Mouse (Mus musculus): ENCODE measurements at regions not wholly inside any gene's neighbourhood (a gene's known extent, or its start where the extent isn't known, plus 50 kb on each side); places are given as distances from the start of the nearest gene placed in this dataset.

DNA sequence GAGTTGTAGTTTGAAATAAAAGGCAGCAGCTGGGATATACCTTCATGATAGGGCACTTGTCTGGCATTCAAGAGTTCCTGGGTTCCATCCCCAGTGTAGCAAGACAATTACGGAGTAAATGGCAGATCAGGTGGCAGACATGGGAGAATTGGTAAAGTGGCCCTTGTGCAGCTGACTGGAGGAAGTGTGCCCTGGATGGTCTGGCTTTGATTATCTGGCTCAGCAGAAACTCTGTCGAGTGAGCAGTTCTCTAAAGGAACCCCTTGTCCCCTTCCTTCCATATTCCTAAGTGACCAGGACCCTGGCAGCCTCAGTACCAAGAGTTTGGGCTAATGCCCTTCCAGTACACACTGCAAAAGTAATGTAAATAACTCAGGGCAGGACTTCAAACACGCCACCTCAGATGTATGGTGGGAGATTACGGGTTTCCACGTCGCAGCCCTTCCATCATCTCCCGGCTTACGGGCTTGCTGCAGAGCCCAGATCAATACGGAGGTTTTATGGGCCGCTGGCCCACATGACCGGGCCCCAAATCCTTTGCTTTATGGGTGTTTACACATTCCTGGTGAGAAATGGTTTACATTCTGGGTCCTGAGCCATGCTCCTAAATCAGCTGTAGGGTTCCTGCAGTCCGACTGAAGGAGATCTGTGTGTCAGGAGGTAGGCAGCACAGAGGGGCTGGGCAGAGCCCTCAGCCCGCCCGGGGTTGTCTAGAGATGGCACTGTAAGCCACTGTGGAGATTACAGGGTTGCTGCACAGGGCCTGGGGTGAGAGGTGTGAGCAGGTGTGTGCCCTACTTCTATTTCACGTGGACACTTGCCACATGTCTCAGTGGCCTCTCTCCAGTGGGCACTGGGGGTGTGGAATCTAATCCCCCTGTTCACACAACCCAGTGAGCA, 50.4 kb upstream of the Hand1 start:
- no peak for ATAC-seq (replicated peaks; ENCODE audit: insufficient number of reproducible peaks, low FRiP score, low TSS enrichment, low read depth)
- H3K4me2 ChIP-seq (ENCODE audit: low read depth, low read length) = no peak overlapping the region

More for the DNA sequence above, 50.4 kb upstream of the Hand1 start:
- H3K27me3 ChIP-seq (ENCODE audit: control insufficient read depth, insufficient read depth, low read length) = no peaks in the 10 kb centered on the region
- H3K4me1 ChIP-seq (ENCODE audit: control insufficient read depth, insufficient read depth, low read length) = no peaks in the 10 kb centered on the region; the same call in 1 of the 2 replicates
- WGBS = 65% methylated on average over 15 of the region's 15 CpGs
- peak; percentile 58 for DNase-seq (ENCODE audit: low spot score)
- H3K36me3 ChIP-seq (replicated peaks; ENCODE audit: control insufficient read depth, insufficient read depth, low read depth, low read length) = no peaks in the 10 kb centered on the region
- no peak overlapping the region for H3K4me3 ChIP-seq (ENCODE audit: low read depth, low read length)
- no peak overlapping the region for H3K27ac ChIP-seq (replicated peaks; ENCODE audit: low read depth, low read length)
- H3K9ac ChIP-seq (replicated peaks; ENCODE audit: low read length) = no peak overlapping the region
- H3K9me3 ChIP-seq (replicated peaks; ENCODE audit: control insufficient read depth, low read length) = no peaks in the 10 kb centered on the region
